Mouse (Mus musculus): ENCODE measurements at regions not wholly inside any gene's neighbourhood (a gene's known extent, or its start where the extent isn't known, plus 50 kb on each side); places are given as distances from the start of the nearest gene placed in this dataset.
A peak's percentile ranks its signal among the peaks of the same experiment; 100 is the strongest.

DNA sequence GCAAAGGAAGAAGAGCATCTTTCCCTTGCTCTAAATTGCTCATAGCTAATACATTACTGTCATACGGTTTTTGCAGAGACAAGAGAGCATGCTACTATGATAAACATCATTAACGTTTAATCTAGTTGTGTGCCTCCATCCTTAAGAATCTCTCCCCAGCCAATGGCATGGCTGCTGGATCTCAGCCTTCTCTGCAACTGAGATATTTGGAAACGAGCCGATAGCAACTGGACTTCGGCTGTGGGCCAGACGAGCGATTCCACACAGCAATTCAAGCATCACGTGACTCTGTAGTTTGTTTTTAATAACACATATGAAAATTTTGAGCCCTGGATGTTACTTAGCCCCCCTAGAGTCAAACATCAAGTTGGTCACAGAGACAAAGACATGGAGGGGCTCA lies 272.2 kb upstream of the Tmem132c start:
- DNase-seq, result no peak

DNA sequence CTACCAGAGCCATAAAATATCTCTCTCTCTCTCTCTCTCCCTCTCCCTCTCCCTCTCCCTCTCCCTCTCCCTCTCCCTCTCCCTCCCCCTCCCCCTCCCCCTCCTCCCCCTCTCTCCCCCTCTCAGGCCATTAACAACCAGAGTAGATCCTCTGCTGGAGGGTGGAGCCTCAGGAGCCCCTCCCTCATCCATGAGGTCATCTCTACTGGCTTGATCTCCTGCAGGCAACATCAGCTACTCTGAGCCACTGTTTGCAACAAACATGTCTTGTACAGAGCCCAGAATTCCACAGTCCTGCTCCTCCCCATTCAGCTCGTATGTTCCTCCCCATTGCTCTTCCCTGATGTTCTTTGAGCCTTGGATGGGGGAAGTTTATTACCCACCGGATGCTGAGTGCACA lies 270.3 kb upstream of the Tmem132c start:
- DNase-seq, result no peak

DNA sequence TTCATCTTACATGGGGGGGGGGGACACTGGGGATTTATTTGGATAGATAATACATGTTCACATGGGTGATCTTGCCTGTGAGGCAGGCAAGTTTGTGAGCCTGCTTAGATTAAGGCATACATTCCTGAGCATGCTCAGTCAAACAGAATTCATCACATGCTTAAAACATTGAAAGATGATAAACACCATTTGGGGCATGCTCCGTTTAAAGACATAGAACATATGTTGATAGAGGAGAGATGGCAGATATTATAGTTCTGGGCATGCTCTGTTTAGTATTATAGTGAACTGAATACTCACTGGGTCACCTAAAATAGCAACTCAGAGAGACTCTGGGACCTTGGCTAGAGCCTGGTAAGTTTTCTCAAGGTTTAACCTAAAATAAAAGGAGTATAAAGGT lies 269.6 kb upstream of the Tmem132c start:
- no peak for DNase-seq

DNA sequence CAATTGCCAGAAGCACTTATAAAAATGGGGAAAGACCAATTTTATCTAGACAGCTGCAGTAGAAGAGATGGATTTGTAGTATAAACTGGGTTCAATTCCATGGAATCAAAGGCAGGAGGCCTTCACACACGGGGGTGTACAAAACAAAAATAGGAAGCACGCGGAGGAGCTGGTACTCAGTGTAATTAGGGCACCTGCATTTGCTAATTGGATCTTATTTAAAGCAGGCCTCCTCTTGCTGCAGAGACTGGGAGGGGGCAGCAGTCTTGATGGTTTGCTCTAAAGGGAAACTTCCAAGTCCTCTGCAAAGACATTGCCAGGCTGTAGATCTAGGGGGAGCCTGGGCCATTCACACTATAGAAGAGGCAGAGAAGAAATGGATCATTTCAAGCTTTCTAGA lies 268.2 kb upstream of the Tmem132c start:
- DNase-seq, result no peak

DNA sequence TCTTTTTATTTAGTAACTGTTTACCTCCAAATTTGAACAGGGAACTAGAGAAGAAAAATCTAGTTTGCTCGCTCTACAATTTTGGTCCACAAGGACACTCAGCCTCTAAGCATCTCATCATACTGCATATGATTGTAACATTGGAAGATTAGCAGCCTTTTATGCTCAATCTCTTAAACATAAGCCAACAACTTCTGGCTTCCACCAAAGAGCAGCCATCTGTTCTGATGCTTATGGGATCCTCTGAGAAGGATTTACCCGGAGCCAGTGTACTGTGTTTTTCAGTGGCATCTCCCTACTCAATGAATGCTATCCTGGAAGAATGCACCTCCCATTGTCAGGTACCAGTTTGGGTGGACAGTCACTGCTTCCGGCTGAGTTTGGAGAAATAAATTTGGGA lies 267.0 kb upstream of the Tmem132c start:
- DNase-seq, result no peak

DNA sequence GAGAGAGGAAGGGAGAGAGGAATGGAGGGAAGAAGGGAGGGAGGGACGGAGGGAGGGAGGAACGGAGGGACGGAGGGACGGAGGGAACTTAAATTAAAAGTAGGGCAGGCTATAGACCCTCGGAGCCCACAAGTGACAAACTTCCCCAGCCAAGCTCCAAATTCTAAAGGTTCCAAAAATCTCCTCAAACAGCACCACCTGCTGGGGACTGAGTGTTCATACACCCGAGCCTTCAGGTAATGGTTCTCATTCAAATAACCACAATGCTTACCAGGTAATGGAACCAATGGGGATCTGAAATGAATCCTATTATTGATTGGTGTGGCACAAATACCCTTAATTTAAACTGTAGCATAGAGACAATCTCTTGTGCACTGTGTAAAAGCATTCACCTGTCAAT lies 246.0 kb upstream of the Tmem132c start:
- peak; percentile 10 for DNase-seq

DNA sequence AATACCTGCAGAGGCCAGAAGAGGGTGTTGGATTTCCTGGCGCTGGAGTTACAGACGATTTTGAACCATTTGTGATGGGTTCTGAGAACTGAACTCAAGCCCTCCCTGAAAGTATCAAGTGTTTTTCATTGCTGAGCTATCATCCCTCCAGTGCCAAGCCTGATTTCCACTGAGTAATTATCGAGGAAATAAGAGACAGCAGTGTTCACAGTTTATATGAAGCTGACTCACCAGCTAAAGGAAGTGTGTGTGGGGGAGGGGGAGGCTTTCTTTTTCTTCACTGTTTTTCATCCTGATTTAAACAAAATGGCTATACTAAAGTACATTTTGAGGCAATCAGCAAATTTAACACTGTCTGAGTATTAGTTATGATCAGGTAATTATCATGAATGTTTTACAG lies 227.4 kb upstream of the Tmem132c start:
- DNase-seq, result no peak

DNA sequence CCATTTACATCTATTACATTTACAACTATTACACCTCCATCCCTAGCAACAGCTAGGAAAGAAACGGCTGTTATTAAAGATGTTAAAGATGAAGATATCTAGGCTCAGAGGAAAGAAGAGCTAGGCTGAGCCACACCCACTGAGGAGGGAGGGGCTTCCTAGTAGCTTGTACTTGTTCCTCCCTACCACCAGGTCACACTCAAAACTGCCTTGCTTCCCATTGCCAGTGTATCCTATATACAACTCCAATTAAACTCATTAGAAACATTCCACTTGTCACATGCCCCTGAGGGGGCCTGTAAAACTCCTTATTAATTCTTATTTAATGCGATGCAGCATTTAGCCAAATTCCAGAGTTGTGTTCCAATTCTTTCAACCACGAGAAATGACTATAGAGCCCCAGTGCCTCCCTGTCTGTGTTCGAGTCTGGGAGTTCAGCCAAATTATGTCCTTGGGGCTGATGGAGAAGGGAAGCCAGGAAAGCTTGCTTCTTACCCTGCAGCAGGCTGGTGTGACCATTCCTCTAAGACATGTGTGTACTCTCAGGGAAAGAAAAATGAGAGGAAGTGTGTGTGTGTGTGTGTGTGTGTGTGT lies 225.0 kb upstream of the Tmem132c start:
- no peak for DNase-seq

DNA sequence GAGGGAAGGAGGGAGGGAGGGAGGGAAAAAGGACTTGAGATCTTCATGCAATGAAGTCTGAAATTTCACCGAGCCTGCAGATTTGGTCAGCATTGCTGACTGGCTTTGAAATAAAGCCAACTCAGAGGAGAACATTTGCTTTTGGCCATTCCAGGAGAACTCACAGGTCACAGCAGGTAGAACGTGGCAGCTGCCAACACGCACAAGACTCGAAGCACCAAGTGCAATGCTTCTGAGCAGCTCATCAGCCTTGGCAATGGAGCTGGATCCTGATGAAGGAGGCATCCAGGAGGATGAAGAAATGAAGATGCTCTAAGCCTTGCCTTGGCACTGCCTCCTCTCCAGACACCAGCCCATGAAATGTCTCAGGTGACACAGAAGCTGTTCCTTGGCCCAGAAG lies 223.6 kb upstream of the Tmem132c start:
- DNase-seq, result no peak

DNA sequence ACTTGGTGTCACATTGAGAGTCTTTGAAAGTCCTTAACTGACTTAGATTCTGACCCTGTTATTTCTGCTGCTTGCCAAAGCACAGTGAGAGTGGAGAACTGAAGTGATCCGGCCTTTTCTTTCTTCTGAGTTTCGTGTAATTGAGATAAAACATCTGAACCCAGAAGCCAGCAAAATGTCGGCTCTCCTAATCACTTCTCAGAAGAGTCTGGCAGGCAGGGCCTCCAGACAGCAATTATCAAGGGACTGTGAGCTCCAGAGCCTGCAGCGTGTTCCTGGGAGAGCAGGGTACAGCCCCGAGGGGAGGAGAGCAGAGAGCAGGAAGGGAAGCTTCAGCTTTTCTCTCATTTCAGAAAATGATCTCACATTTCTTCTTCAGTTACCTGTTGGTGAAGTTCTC lies 205.1 kb upstream of the Tmem132c start:
- no peak for DNase-seq

DNA sequence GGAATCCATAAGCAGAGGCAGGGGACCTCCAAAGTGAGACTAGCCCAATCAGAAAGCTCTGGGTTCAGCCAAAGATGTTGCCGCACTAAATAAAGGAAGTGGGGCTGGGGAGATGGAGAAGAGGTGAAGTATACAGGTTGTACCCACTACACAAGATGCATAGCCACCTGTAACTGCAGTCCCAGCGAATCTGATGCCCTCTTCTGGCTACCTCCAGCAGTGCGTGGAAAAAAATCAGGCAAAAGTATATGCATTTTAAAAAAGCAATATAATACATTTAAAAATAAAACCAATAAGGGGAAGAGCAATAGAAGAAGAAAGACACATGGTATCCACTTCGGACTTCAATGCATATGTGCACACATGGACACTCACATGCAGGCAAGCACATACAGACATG lies 183.8 kb upstream of the Tmem132c start:
- DNase-seq, result no peak

DNA sequence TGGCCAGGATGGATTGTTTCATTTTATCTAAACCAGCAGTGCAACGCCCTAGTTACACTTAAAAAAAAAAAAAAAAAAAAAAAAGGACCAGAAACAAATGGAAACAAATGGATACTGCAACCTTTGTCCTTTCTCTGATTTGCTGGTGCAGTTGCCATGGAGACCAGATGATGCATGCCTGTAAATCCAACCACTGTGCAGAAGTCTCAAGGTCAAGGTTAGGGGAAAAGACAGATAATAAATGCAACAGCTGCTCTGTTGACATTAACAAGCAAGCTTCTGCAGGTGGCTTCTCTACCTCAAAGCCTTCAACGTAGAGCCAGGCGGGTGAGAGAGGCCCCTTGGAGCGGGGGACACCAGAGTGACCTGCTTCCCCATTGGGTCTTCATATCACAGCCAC lies 167.3 kb upstream of the Tmem132c start:
- no peak for DNase-seq

All from heart, postnatal 4 days (tissue).